Mouse (Mus musculus): Measurements from ENCODE around the gene Itpk1. TPM values are rescaled to one million over a fixed set of nuclear protein-coding genes. Genes with fewer than 3 reads are reported as not detected.

Itpk1 gene
- total and polyA plus RNA-seq, 3 experiments, result 50.8 to 99.2 (median 54.9) TPM

GRCm38 (mm10) chr12:102714116-102714515 is 9.4 kb upstream of the Itpk1 start:
- no peak for DNase-seq

- DNase-seq, result no peak
Measured at GRCm38 (mm10) chr12:102713153-102713865, 8.6 kb upstream of the Itpk1 start.

DNA sequence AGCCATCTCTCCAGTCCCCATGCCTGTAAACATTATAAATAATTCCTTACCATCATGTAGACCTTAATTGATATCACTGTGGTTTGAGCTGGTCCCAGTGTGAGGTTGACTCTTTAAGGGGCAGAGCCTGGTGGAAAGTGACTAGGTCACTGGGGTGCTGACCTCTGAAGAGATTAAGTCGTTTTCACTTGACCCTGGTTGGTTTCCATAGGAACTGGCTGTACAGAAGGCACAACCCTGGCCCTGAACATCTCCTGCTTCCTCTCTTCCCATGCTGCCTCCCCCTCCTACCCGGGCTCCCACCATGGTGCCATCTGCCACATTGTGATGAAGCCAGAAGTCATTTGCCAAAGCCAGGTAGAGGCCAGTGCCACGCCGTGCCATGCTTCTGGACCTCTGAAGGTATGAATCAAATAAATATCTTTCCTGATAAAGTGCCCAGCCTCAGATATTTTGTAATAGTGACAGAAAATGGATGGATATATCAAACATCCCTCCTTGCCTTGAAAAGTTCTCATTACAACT is 6.2 kb upstream of the Itpk1 start:
- no peak for DNase-seq

- DNase-seq, result no peak
Measured at GRCm38 (mm10) chr12:102709896-102710295, 5.2 kb upstream of the Itpk1 start.

DNA sequence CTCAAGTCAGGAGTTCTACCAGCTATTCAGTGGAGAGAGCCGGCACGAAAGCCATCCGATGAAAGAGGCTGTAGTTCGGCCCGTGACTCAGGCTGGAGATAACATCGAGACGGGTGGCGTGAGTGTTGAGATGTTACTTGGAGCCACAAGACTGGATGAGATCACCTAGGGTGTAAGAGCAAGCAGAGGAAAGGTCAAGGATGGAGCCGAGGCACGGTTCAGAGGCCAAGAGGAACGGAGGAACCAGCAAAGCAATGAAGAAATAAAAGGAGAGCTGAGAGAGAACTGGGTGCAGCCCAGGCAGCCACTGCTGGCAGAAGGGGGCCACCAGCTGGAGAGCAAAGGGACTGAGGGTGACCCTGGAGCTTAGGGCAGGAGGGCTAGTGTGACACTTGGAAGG is 3.5 kb upstream of the Itpk1 start:
- DNase-seq, result peak; percentile 84

GRCm38 (mm10) chr12:102706833-102707463 is 2.2 kb upstream of the Itpk1 start:
- DNase-seq, result no peak

DNA sequence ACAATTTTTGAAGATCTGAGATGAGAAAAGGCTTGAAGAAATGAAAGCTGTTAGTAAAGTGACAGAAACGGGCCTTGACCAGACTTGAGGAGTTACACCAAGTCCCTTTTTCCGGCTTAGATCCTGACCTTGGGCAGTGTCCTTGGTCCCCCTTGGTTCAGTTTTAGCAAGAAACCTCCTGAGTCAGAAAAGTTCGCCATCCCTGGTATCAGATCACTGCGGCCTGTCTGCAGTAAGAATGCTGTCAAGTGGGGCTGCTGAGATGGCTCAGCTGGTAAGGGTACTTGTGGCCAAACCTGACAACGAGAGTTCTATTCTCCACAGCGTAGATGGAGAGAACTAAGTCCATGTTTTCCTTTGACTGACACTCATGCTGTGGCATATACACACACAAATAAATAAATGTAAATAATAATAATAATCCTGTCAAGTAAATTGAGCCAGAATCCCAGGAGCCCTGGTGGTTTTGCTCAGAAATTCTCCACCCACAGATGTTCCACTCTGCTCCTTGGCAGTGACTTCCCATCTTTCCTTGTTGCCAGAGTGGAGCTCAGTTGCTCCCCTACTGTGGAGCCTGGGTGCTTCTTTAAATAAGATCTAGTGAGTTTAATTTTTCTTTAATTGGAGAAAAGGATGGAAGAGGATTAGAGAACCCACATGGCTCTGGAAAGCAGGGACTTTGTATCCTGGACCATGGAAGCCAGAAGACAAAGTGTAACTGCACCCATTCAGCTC is 1.3 kb upstream of the Itpk1 start:
- peak; percentile 52 for DNase-seq

GRCm38 (mm10) chr12:102705216-102705871 is 614 bp upstream of the Itpk1 start:
- peak; percentile 89 for DNase-seq

DNA sequence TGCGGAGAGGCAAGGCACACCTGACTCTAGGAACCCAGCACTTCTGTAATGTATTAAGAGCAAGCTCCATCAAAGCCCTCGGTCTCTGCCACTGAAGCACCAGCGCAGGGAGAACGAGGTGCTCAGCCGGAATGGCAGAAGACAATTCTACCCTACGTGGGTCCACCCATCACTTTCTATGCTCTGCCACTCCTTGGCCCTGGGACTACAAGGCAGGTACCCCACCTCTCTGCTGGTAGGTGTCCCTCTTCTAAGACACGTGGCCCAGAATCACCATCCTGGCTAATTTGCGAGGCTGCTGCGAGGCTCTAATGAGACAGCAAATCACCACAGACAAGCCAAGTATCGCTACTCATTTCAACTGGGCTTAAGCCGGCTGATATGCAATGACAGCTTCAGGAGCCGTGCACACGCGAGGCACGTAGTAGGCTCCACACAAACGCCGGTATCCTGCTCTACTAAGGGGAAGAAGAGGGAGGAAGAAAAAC is 765 bp downstream of the Itpk1 start:
- no peak for DNase-seq

DNA sequence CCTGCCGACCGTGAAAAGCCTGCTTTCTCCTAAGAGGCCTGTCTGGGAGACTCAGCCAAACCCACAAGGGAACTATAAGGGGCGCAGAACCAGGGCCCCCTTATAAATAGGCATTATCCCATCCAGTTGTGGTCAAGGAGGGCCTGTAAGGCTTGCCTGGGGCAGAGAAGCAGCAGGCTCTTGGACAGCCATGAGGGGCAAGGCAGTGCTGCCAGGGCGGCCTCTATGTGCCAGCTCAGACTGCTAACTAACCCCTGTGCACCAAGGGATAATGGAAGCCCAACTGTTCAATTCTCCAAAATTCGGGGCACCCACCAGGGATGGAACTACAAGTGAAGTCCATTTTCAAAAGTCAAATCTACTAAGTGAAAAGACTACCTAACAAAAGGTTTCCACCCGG is 1.3 kb downstream of the Itpk1 start:
- no peak for DNase-seq

- DNase-seq, result peak; percentile 67
Measured at GRCm38 (mm10) chr12:102703111-102703412, 1.7 kb downstream of the Itpk1 start.

GRCm38 (mm10) chr12:102702356-102703110 is 2.2 kb downstream of the Itpk1 start:
- DNase-seq, result peak; percentile 73

DNA sequence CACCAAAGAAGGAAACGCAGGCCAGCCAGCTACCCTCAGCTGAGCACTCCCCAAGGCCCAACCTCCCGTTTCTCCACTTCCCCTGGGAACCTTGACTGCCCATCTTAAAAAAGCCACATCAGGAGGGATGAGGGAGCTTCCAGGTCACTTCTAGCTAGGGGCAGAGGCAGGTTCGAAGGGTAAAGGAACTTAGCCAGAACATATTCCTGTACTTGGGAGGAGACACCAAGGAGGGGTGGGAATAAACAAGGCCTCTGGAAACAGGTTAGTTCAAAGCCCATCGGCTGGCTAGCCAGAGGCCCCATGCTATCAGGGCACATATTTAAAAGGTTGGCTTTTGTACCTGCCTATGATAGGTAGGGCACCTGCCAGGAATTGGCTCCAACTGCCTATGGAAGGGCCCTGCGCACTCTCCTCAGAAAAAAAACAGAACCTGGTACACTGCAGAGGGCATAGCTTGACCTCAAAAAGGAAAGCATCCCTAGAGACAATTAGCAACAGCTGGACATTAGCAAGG is 3.0 kb downstream of the Itpk1 start:
- DNase-seq, result no peak

GRCm38 (mm10) chr12:102700453-102700852 is 4.3 kb downstream of the Itpk1 start:
- DNase-seq, result no peak

- no peak for DNase-seq
Measured at GRCm38 (mm10) chr12:102699156-102699555, 5.6 kb downstream of the Itpk1 start.

DNA sequence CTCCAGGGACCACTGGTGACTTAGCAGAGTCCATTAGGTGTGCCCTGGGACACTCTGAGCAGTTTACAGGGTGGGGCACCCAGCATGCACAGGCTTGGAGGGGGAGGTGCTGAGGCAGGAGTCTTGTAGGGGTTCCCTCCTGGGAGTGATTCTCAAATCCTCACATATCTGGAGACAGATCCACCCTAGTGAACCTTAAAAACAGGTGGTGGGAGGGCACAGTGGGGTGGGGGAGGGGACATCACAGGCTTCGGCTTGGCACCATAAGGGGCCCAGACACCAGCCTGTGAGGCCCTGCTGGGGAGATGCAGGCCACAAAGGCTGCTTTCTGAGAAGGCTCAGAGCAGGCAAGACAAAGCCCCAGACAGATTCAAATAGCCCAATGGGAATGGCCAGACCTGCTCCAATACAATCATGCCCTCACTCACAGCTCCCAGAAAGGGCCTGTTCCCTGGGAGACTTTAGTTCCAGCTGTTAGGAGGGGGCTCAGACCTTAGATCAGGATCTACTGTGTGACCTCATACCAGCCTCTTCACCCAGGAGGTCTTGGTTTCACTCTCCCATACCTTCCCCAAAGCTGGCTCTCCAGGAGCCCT is 6.5 kb downstream of the Itpk1 start:
- no peak for DNase-seq

GRCm38 (mm10) chr12:102697381-102697780 is 7.3 kb downstream of the Itpk1 start:
- no peak for DNase-seq

DNA sequence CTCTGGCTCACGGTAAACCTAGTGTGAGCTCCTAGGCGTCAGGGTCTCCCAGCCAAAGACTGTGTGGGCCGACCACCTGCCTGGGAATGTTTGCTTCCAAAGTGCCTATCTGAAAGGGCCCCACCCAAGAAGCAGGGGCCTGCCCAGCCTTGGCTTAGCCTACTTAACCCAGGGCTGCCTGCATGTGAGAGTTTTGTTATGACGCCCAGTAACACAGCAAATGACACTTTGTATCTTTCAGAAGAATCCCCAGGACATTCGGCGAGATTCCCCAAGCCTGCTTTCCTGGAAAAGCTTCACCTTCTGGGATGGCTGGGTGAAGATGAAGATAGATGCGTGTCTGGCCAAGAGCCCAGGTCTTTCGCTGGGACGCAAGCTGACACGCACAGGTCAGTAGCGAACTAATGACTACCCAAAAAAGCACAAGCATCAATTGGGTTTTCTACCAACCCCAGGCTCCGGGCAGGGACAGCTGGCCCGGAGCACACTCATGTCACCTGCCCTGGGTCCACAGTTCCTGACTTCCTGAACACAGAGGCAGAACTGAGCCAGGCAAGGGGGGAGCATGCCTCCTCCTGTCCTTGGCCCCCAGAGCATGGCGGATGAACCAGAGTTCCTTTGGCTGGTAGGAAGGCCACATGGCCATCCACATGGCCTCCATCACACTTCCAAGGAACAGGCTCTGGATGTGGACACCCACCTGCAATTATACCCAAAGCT is 7.9 kb downstream of the Itpk1 start:
- no peak for DNase-seq

- no peak for DNase-seq
Measured at GRCm38 (mm10) chr12:102695369-102696239, 9.1 kb downstream of the Itpk1 start.

Data from adrenal gland, adult 2 months (tissue).